Comparison of ENCODE assay signal across 8 mouse cellular contexts in genomic region chr6:124661995-124662394, GRCm38 (mm10). TPM values are rescaled to one million over a fixed set of nuclear protein-coding genes. Genes with fewer than 3 reads are reported as not detected.
DNase-seq lines count a peak whose midpoint lies in the region; ATAC-seq lines count a peak whose summit lies in the region.

No protein-coding gene starts in this region.

- no peaks in the 10 kb centered on the region for H3K36me3 ChIP-seq in kidney, embryonic 14.5 days (ENCODE audit: control insufficient read depth, insufficient read depth, low read length)
- no peaks in the 10 kb centered on the region for H3K36me3 ChIP-seq in hindbrain, embryonic 15.5 days
- H3K36me3 ChIP-seq in midbrain, embryonic 15.5 days (replicated peaks): no peaks in the 10 kb centered on the region

- WGBS in kidney, embryonic 14.5 days: 33% methylated on average over 6 of the region's 6 CpGs
- 25% methylated on average over 6 of the region's 6 CpGs for WGBS in hindbrain, embryonic 15.5 days
- WGBS in midbrain, embryonic 15.5 days: 28% methylated on average over 6 of the region's 6 CpGs

- ATAC-seq in kidney, embryonic 14.5 days (ENCODE audit: low FRiP score, low TSS enrichment): no peak
- ATAC-seq in hindbrain, embryonic 15.5 days (ENCODE audit: low FRiP score, low read depth): no peak
- no peak for ATAC-seq in midbrain, embryonic 15.5 days (replicated peaks)

- no peaks in the 10 kb centered on the region for H3K9me3 ChIP-seq in kidney, embryonic 14.5 days (ENCODE audit: control insufficient read depth, low read length)
- no peaks in the 10 kb centered on the region for H3K9me3 ChIP-seq in hindbrain, embryonic 15.5 days
- H3K9me3 ChIP-seq in midbrain, embryonic 15.5 days: no peaks in the 10 kb centered on the region

- H3K4me1 ChIP-seq in kidney, embryonic 14.5 days (ENCODE audit: control insufficient read depth, insufficient read depth, low read length): peaks cover 4% of the 10 kb centered on the region; the same call in 1 of the 2 replicates
- H3K4me1 ChIP-seq in brown adipose tissue, adult 24 weeks (ENCODE audit: control insufficient read depth, insufficient read depth, insufficient read length, low read length): no peaks in the 10 kb centered on the region; the same call in 1 of the 2 replicates
- H3K4me1 ChIP-seq in hindbrain, embryonic 15.5 days (replicated peaks): peaks cover 16% of the 10 kb centered on the region
- H3K4me1 ChIP-seq in midbrain, embryonic 15.5 days: peaks cover 16% of the 10 kb centered on the region

- peak overlapping the region; percentile 72 for H3K4me3 ChIP-seq in kidney, embryonic 14.5 days (ENCODE audit: low read length)
- H3K4me3 ChIP-seq in brown adipose tissue, adult 24 weeks (ENCODE audit: insufficient read depth, low read depth, low read length): peak overlapping the region; percentile 64
- peak overlapping the region; percentile 59 for H3K4me3 ChIP-seq in hindbrain, embryonic 15.5 days
- peak overlapping the region; percentile 86 for H3K4me3 ChIP-seq in midbrain, embryonic 15.5 days

- intact Hi-C loops in left cerebral cortex, postnatal 25 days (cut with DNase I): loop anchor here (2.0 to 5.0 kb wide), 3 partner anchors 40 to 95 kb away; partner anchors contain the start of genes Atn1, Emg1, Gm45234 and Phb2

- H3K27me3 ChIP-seq in kidney, embryonic 14.5 days (ENCODE audit: control insufficient read depth, insufficient read depth, low read length): no peaks in the 10 kb centered on the region
- no peaks in the 10 kb centered on the region for H3K27me3 ChIP-seq in hindbrain, embryonic 15.5 days
- H3K27me3 ChIP-seq in midbrain, embryonic 15.5 days (replicated peaks): no peaks in the 10 kb centered on the region

- H3K4me2 ChIP-seq in kidney, embryonic 14.5 days (replicated peaks; ENCODE audit: low read depth, low read length): peak overlapping the region; percentile 79
- peak overlapping the region; percentile 84 for H3K4me2 ChIP-seq in hindbrain, embryonic 15.5 days
- peak overlapping the region; percentile 84 for H3K4me2 ChIP-seq in midbrain, embryonic 15.5 days

- peak overlapping the region; percentile 67 for H3K27ac ChIP-seq in kidney, embryonic 14.5 days (ENCODE audit: low read depth, low read length)
- H3K27ac ChIP-seq in brown adipose tissue, adult 24 weeks (replicated peaks; ENCODE audit: low read depth, low read length): peak overlapping the region; percentile 70
- H3K27ac ChIP-seq in hindbrain, embryonic 15.5 days (replicated peaks): peak overlapping the region; percentile 86
- peak overlapping the region; percentile 81 for H3K27ac ChIP-seq in midbrain, embryonic 15.5 days

- DNase-seq in kidney, postnatal 14 days: no peak
- no peak for DNase-seq in left cerebral cortex, postnatal 25 days (ENCODE audit: low spot score in 2 of 2)
- no peak for DNase-seq in spleen, adult 18-20 months
- DNase-seq in gastrocnemius, postnatal 10 days: no peak

- H3K9ac ChIP-seq in kidney, embryonic 14.5 days (ENCODE audit: low read depth, low read length): peak overlapping the region; percentile 50; the same call in 1 of the 2 replicates
- H3K9ac ChIP-seq in hindbrain, embryonic 15.5 days: peak overlapping the region; percentile 56
- peak overlapping the region; percentile 66 for H3K9ac ChIP-seq in midbrain, embryonic 15.5 days

RNA-seq across cellular contexts. Expression of gene Lpcat3, which starts 0.8 kb away (rescaled TPM):
- 51.2 and 67.3 TPM in 2 replicates for polyA plus RNA-seq in kidney, embryonic 14.5 days (2014; fragmentation: Nextera tagmentation; extraction: Ambion mirVana)
- polyA plus RNA-seq in brown adipose tissue, adult 24 weeks (2012; ENCODE audit: insufficient read depth, insufficient read length, missing spikeins): 43.7 and 58.4 TPM in 2 replicates
- polyA plus RNA-seq in hindbrain, embryonic 15.5 days (2015; fragmentation: Nextera tagmentation; extraction: Ambion mirVana): 46.7 and 49.9 TPM in 2 replicates
- 45.6 and 51.9 TPM in 2 replicates for polyA plus RNA-seq in midbrain, embryonic 15.5 days (2015; fragmentation: Nextera tagmentation; extraction: Ambion mirVana)
- 10 to 100 TPM; 22.4 to 31.2 TPM for total RNA-seq in left cerebral cortex, postnatal 25 days (2021)
- total RNA-seq in gastrocnemius, postnatal 10 days (2021): 10 to 100 TPM; 28.2 to 41.3 TPM

RNA-seq across cellular contexts. Expression of gene C1s2, which starts 26.1 kb away (rescaled TPM):
- 0.08 TPM in 1 of 2 replicates, not detected in the other for polyA plus RNA-seq in kidney, embryonic 14.5 days (2014; fragmentation: Nextera tagmentation; extraction: Ambion mirVana)
- polyA plus RNA-seq in brown adipose tissue, adult 24 weeks (2012; ENCODE audit: insufficient read depth, insufficient read length, missing spikeins): not detected in 2 replicates
- 0.08 and 0.10 TPM in 2 replicates for polyA plus RNA-seq in hindbrain, embryonic 15.5 days (2015; fragmentation: Nextera tagmentation; extraction: Ambion mirVana)
- polyA plus RNA-seq in midbrain, embryonic 15.5 days (2015; fragmentation: Nextera tagmentation; extraction: Ambion mirVana): 0.13 TPM in 1 of 2 replicates, not detected in the other
- total RNA-seq in left cerebral cortex, postnatal 25 days (2021): under 1 TPM; 0.14 to 0.16 TPM
- total RNA-seq in gastrocnemius, postnatal 10 days (2021): 1 to 10 TPM in 1 of 2 experiments, under 1 TPM in 1; 0.68 to 1.1 TPM

RNA-seq across cellular contexts. Expression of gene Emg1, which starts 50.0 kb away (rescaled TPM):
- 233 and 278 TPM in 2 replicates for polyA plus RNA-seq in kidney, embryonic 14.5 days (2014; fragmentation: Nextera tagmentation; extraction: Ambion mirVana)
- 78.3 and 102 TPM in 2 replicates for polyA plus RNA-seq in brown adipose tissue, adult 24 weeks (2012; ENCODE audit: insufficient read depth, insufficient read length, missing spikeins)
- polyA plus RNA-seq in hindbrain, embryonic 15.5 days (2015; fragmentation: Nextera tagmentation; extraction: Ambion mirVana): 100.0 and 104 TPM in 2 replicates
- polyA plus RNA-seq in midbrain, embryonic 15.5 days (2015; fragmentation: Nextera tagmentation; extraction: Ambion mirVana): 107 and 109 TPM in 2 replicates
- 10 to 100 TPM; 42.9 to 48.8 TPM for total RNA-seq in left cerebral cortex, postnatal 25 days (2021)
- 10 to 100 TPM; 61.0 to 62.5 TPM for total RNA-seq in gastrocnemius, postnatal 10 days (2021)

RNA-seq across cellular contexts. Expression of gene Phb2, which starts 50.1 kb away (rescaled TPM):
- polyA plus RNA-seq in kidney, embryonic 14.5 days (2014; fragmentation: Nextera tagmentation; extraction: Ambion mirVana): 341 and 402 TPM in 2 replicates
- polyA plus RNA-seq in brown adipose tissue, adult 24 weeks (2012; ENCODE audit: insufficient read depth, insufficient read length, missing spikeins): 284 and 381 TPM in 2 replicates
- 260 and 270 TPM in 2 replicates for polyA plus RNA-seq in hindbrain, embryonic 15.5 days (2015; fragmentation: Nextera tagmentation; extraction: Ambion mirVana)
- polyA plus RNA-seq in midbrain, embryonic 15.5 days (2015; fragmentation: Nextera tagmentation; extraction: Ambion mirVana): 254 and 256 TPM in 2 replicates
- total RNA-seq in left cerebral cortex, postnatal 25 days (2021): 100 to 1,000 TPM; 112 to 120 TPM
- total RNA-seq in gastrocnemius, postnatal 10 days (2021): 100 to 1,000 TPM; 205 to 206 TPM
